Mouse (Mus musculus): ENCODE data around the gene Rbm5.

- TF ChIP-seq CTCF (IDR thresholded peaks at IDR 0.05; ENCODE audit: low read depth, low read length) (no peak), EP300 (IDR thresholded peaks at IDR 0.05; ENCODE audit: insufficient read depth, low read depth, low read length) (no peak)
Observed at GRCm38 (mm10) chr9:107810985-107811384, 40.2 kb upstream of the Rbm5 start.
